Mouse (Mus musculus): ENCODE measurements around the gene Sh3bgrl.

Gene Sh3bgrl

DNA sequence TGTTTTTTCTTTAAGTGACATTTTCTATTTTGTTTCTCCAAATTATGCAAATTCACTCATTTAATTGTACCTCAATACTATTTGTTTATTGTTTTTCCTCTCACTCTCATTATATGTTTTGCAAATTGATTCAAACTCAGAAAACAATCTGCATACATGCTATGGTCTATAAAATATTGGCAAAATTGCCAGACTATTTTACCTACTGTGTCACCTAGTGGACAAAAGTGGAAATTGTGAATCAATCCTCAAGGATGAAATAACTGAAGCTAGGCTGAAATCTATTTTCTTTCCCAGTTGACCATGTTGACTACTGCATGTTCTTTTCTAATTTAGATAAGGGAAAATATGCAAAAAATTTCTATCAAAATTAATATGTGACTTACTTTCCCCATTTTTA is 143.0 kb downstream of the Sh3bgrl start:
- no peak for DNase-seq (ENCODE audit: low spot score in 2 of 2)
